Mouse (Mus musculus) lung, adult 2 months (tissue): ENCODE measurements around the gene Cct3. TPM values are rescaled to one million over a fixed set of nuclear protein-coding genes. Genes with fewer than 3 reads are reported as not detected.
"Not testable (repeated sequence)": the region's sequence is repeated elsewhere in the genome, so short reads cannot be mapped to it uniquely, and the experiment has no call there.

Source experiments
- DNase-seq: peaks from one replicate; pipeline ENCODE4 v3.0.0; 2022
- H3K4me1 ChIP-seq: fragments of 200-500 bp; 2 replicates; pipeline ENCODE4 v1.6.1; 2011; ENCODE audit warnings: low read length; ENCODE audit not compliant: control insufficient read depth, insufficient read depth
- H3K4me3 ChIP-seq: fragments of 200-500 bp; replicated peaks from 2 replicates; pipeline ENCODE3; 2011; ENCODE audit warnings: low read depth, mild to moderate bottlenecking, control low read depth, low read length; ENCODE audit errors: extremely low read depth
- CTCF ChIP-seq: fragments of 200-500 bp; IDR thresholded peaks from 2 replicates; pipeline ENCODE4 v1.5.1; 2011; ENCODE audit warnings: mild to moderate bottlenecking, low read length, control low read depth; ENCODE audit not compliant: insufficient read depth
- POLR2A ChIP-seq: fragments of 200-500 bp; IDR thresholded peaks from 2 replicates; pipeline ENCODE4 v1.6.1; 2011; ENCODE audit warnings: low read depth, mild to moderate bottlenecking, control low read depth, low read length, borderline replicate concordance; ENCODE audit errors: extremely low read depth
- WGBS: fragments of 180-500 bp; shearing (Covaris S2); methylation state at CpG from one replicate; pipeline ENCODE4 v1.1.7; 2018; 5-methylcytosine and 5-hydroxymethylcytosine counted together
- polyA plus RNA-seq: library from polyadenylated mRNA; depleted of rRNA; stranded (reverse); fragments of >200 nt; gene quantifications from 2 replicates; pipeline ENCODE4 v1.2.3, GENCODE M21; 2012; rRNA removed

Gene Cct3
- polyA plus RNA-seq, 1 experiment, result 77.6 TPM

GRCm38 (mm10) chr3:88359989-88360388, 63.1 kb downstream of the Cct3 start:
- DNase-seq, result no peak
- H3K4me3 ChIP-seq, result no peak overlapping the region
- WGBS, result 62% methylated on average over 3 of the region's 3 CpGs
- TF ChIP-seq POLR2A, result no peak
- no peak for TF ChIP-seq CTCF
- H3K4me1 ChIP-seq, result peaks cover 4% of the 10 kb centered on the region; the same call in 1 of the 2 replicates

GRCm38 (mm10) chr3:88361096-88361495, 64.2 kb downstream of the Cct3 start:
- H3K4me1 ChIP-seq, result peaks cover 4% of the 10 kb centered on the region; the same call in 1 of the 2 replicates
- no peak overlapping the region for H3K4me3 ChIP-seq
- TF ChIP-seq POLR2A, result no peak
- no peak for TF ChIP-seq CTCF
- no peak for DNase-seq
- WGBS, result 56% methylated on average over 6 of the region's 6 CpGs

- no peak for TF ChIP-seq CTCF
- no peak for TF ChIP-seq POLR2A
- peaks cover 4% of the 10 kb centered on the region; the same call in 1 of the 2 replicates for H3K4me1 ChIP-seq
- WGBS, result 84% methylated on average over 2 of the region's 2 CpGs
- no peak for DNase-seq
- no peak overlapping the region for H3K4me3 ChIP-seq
Measured at GRCm38 (mm10) chr3:88361612-88362313, 64.8 kb downstream of the Cct3 start.

GRCm38 (mm10) chr3:88363700-88364099, 66.8 kb downstream of the Cct3 start:
- H3K4me1 ChIP-seq, result peaks cover 4% of the 10 kb centered on the region; the same call in 1 of the 2 replicates
- H3K4me3 ChIP-seq, result no peak overlapping the region
- WGBS, result 49% methylated on average over 4 of the region's 4 CpGs
- TF ChIP-seq CTCF, result no peak
- no peak for TF ChIP-seq POLR2A
- no peak for DNase-seq

- Histone ChIP-seq H3K4me1 (peaks cover 4% of the 10 kb centered on the region; the same call in 1 of the 2 replicates), H3K4me3 (peak within 1 kb of the TSS; percentile 34)
- TF ChIP-seq POLR2A, result no peak
- TF ChIP-seq CTCF, result no peak
- DNase-seq, result peak; percentile 79
- 13% methylated on average over 16 of the region's 16 CpGs for whole genome bisulfite sequencing
Measured at GRCm38 (mm10) chr3:88364337-88364736, 67.4 kb downstream of the Cct3 start, which contains the start of gene Paqr6. Gene Paqr6 (plus strand): TSS chr3:88364584.

- H3K4me1 ChIP-seq, result peaks cover 4% of the 10 kb centered on the region; the same call in 1 of the 2 replicates
- WGBS, result 52% methylated on average over 34 of the region's 34 CpGs
- DNase-seq, result no peak
- TF ChIP-seq POLR2A, result no peak
- no peak for TF ChIP-seq CTCF
- no peak overlapping the region for H3K4me3 ChIP-seq
Measured at GRCm38 (mm10) chr3:88365705-88366361, 68.9 kb downstream of the Cct3 start.

- 9% methylated on average over 22 of the region's 22 CpGs for WGBS
- not testable (repeated sequence) for H3K4me3 ChIP-seq, H3K4me1 ChIP-seq
- DNase-seq, result peak; percentile 31
Measured at GRCm38 (mm10) chr3:88366830-88367428, 70.0 kb downstream of the Cct3 start.

- H3K4me1 ChIP-seq, H3K4me3 ChIP-seq, DNase-seq: not testable (repeated sequence)
- 57% methylated on average over 4 of the region's 7 CpGs for WGBS
Measured at GRCm38 (mm10) chr3:88367517-88367916, 70.6 kb downstream of the Cct3 start.

GRCm38 (mm10) chr3:88368511-88368910, 71.6 kb downstream of the Cct3 start:
- not testable (repeated sequence) for DNase-seq, H3K4me1 ChIP-seq, H3K4me3 ChIP-seq
- 91% methylated on average over 7 of the region's 7 CpGs for WGBS

Other genes with a start within 250 kb of the Cct3 start
- 90.5 and 117 TPM in 2 replicates for gene Naxe, start 238.6 kb upstream of the Cct3 start, polyA plus RNA-seq
- gene Ttc24, start 218.8 kb upstream of the Cct3 start, polyA plus RNA-seq, result not detected in 2 replicates
- 1.8 and 2.5 TPM in 2 replicates for gene Iqgap3, start 215.1 kb upstream of the Cct3 start, polyA plus RNA-seq
- gene Mef2d, start 154.7 kb upstream of the Cct3 start, polyA plus RNA-seq, result 87.0 and 94.3 TPM in 2 replicates
- 8.2 and 14.5 TPM in 2 replicates for gene Rhbg, start 42.4 kb upstream of the Cct3 start, polyA plus RNA-seq
- 0.40 and 0.49 TPM in 2 replicates for gene Gm38392, start 9.9 kb upstream of the Cct3 start, polyA plus RNA-seq
- gene Tsacc, start 117 bp upstream of the Cct3 start, polyA plus RNA-seq, result 2.1 and 3.3 TPM in 2 replicates
- 148 and 183 TPM in 2 replicates for gene Glmp, start 27.9 kb downstream of the Cct3 start, polyA plus RNA-seq
- gene Tmem79, start 39.0 kb downstream of the Cct3 start, polyA plus RNA-seq, result 12.4 and 31.8 TPM in 2 replicates
- 48.4 and 63.7 TPM in 2 replicates for gene Smg5, start 39.1 kb downstream of the Cct3 start, polyA plus RNA-seq
- 19.1 and 29.1 TPM in 2 replicates for gene Paqr6, start 67.5 kb downstream of the Cct3 start, polyA plus RNA-seq
- gene Bglap3, start 75.6 kb downstream of the Cct3 start, polyA plus RNA-seq, result 0.20 and 23.9 TPM in 2 replicates
- gene Bglap2, start 81.6 kb downstream of the Cct3 start, polyA plus RNA-seq, result 23.0 TPM in 1 of 2 replicates, not detected in the other
- gene Bglap, start 87.3 kb downstream of the Cct3 start, polyA plus RNA-seq, result not detected in 2 replicates
- 23.4 and 27.0 TPM in 2 replicates for gene Pmf1, start 113.2 kb downstream of the Cct3 start, polyA plus RNA-seq
- gene Slc25a44, start 128.0 kb downstream of the Cct3 start, polyA plus RNA-seq, result 18.3 and 25.4 TPM in 2 replicates
- 52.3 and 58.3 TPM in 2 replicates for gene Sema4a, start 164.1 kb downstream of the Cct3 start, polyA plus RNA-seq
- gene Lmna, start 212.8 kb downstream of the Cct3 start, polyA plus RNA-seq, result 257 and 302 TPM in 2 replicates
- gene Mex3a, start 235.3 kb downstream of the Cct3 start, polyA plus RNA-seq, result 0.53 and 0.84 TPM in 2 replicates